Mouse (Mus musculus): Measurements from ENCODE around the gene Ptprm.

DNA sequence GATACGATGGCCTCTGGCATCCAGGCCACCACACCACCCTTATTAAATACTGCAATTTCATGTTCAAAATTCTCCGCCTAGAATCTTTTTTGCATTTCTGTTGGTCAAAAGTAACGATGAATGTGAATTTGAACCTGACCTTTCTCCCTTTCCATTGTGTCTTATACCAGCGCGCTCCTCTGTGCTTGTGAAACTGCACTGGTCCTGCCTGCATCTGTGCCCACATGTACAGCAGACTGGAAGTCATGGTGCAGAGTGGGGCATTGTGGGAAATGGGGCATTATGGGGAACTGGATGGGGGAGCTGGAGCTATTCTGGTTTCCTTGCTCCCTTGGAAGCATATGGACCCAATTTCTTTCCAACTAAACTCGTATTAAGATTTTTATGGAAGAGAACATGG, 462.3 kb downstream of the Ptprm start:
- TF ChIP-seq CTCF (IDR thresholded peaks at IDR 0.05; ENCODE audit: borderline replicate concordance, insufficient read depth, low read length) (no peak), POLR2A (IDR thresholded peaks at IDR 0.05; ENCODE audit: low read depth, low read length) (no peak)

Measured in embryonic fibroblast, embryonic 13.5 days (primary cell).